Mouse (Mus musculus) liver, embryonic 14.5 days (tissue): ENCODE measurements around the gene Inhbe.

Source experiments
- CTCF ChIP-seq: IDR thresholded peaks from 2 replicates; pipeline ENCODE4 v1.5.1; 2016; ENCODE audit warnings: antibody characterized with exemption, low read depth, control low read depth
- EP300 ChIP-seq: IDR thresholded peaks from 2 replicates; pipeline ENCODE4 v1.6.1; 2016; ENCODE audit warnings: antibody characterized with exemption, low read depth

DNA sequence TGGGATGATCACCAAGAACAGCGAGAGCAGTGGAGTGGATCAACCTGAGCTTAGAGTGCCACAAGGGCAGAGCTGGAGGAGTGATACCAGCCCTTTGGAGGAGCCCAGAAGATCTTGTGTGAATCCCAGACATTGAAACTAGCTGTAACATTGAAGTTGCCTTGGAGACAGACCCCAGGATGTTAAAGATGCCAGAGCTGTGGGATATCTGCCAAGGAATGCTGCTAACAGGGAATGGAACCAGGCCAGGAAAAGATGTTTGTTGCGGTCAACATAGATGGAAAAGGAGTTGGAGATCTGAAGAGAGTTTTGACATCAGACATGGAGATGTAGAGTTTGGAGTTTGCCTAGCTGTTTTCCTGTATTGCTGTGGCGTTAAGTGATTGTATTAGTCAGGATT, 8.0 kb downstream of the Inhbe start:
- TF ChIP-seq CTCF, result no peak
- TF ChIP-seq EP300, result no peak
